Mouse (Mus musculus) lung, postnatal 0 days (tissue): ENCODE measurements at regions not wholly inside any gene's neighbourhood (a gene's known extent, or its start where the extent isn't known, plus 50 kb on each side); places are given as distances from the start of the nearest gene placed in this dataset.

Source experiments
- CTCF ChIP-seq: IDR thresholded peaks from 2 replicates; pipeline ENCODE4 v1.5.1; 2016; ENCODE audit warnings: antibody characterized with exemption, mild to moderate bottlenecking
- EP300 ChIP-seq: IDR thresholded peaks from 2 replicates; pipeline ENCODE4 v1.6.1; 2016; ENCODE audit warnings: antibody characterized with exemption, mild to moderate bottlenecking, control low read depth

GRCm38 (mm10) chr3:137263907-137264306, 77.0 kb upstream of the Emcn start:
- TF ChIP-seq CTCF (no peak), EP300 (no peak)
